Mouse (Mus musculus) retina, postnatal 1 day (tissue): ENCODE data around the gene Nup62.

Experiments
- DNase-seq: peaks from one replicate; pipeline ENCODE4 v3.0.0-alpha.2; 2012

Nup62 gene

DNA sequence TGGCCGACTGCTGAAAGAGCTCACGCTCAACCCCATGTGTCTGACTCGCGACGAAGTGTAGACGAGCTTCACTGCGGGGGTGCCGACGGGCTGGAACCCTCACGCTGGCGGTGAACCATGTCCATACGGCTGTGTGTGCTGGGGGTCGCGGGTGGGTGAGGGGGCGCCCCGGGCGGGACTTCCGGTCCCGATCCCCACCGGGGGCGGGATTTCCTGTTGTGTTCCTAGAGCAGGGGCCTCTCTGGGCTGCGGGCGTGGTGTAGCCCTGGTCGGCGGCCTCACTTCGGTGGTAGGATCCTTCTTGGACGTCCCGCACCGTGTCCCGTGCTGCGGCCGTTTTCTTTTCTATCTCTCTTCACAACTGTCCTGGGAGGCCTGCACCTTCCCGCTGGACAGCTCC lies 34.3 kb downstream of the Nup62 start:
- DNase-seq, result peak; percentile 87

DNA sequence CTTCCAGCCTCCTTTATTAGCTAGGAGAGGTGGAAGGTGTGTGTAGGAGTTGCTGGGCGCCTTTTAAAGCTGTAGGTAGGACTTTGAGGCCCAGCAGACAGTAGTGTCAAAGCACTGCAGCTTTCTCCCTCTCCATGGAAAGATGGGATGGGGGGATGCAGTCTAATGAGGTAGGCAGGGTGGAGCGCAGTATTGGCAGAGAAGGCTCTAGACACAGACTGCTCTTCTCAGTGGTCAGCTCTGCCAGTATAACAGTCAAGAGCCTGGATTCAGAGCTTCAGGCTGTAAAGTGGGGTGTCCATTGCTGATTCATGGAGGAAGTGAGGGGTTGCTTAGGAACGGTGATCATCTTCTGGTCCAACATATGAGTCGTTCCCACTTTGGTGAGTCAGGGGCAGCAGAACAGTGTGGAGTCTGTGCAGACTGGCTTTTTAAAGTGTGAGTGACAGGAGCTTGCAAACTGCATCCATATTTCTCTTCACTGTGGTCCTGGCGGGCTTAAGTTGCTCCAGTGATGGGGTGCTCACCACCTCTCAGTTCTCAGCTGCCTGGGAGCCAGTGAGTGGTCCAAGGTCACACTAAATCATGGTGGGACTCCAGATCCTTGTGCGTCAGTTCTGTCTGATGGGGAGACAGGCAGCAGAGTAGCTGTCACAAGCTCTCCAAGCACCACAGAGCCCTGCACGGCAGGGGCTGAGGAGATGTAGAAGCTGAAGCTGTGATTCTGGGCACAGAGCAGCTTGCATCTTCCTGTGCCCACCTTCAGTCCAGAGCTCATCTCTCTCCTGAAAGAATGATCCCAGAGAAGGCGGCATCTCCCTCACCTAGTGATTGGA lies 35.1 kb downstream of the Nup62 start:
- no peak for DNase-seq

GRCm38 (mm10) chr7:44851625-44852234 lies 35.8 kb downstream of the Nup62 start:
- DNase-seq, result no peak

GRCm38 (mm10) chr7:44852259-44853027 lies 36.6 kb downstream of the Nup62 start:
- DNase-seq, result no peak

DNA sequence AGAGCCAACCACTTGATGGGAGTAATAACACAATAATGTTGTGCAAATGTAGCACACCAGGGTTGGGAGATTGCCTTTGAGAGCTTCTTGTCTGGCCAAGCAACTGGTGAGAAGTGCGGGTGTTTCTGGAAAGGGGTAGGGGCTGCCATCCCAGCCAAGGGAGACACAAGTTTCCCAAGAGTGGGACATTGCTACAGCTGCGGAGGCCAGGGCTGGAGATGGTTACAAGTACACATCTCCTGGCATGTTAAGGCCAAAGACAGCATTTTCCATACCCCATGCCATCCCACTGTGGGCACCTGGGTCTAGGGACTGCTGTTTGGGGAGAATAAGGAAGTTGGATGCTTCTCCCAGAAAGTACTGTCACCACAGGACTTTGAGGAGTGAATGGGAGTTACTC lies 37.2 kb downstream of the Nup62 start:
- DNase-seq, result no peak

DNA sequence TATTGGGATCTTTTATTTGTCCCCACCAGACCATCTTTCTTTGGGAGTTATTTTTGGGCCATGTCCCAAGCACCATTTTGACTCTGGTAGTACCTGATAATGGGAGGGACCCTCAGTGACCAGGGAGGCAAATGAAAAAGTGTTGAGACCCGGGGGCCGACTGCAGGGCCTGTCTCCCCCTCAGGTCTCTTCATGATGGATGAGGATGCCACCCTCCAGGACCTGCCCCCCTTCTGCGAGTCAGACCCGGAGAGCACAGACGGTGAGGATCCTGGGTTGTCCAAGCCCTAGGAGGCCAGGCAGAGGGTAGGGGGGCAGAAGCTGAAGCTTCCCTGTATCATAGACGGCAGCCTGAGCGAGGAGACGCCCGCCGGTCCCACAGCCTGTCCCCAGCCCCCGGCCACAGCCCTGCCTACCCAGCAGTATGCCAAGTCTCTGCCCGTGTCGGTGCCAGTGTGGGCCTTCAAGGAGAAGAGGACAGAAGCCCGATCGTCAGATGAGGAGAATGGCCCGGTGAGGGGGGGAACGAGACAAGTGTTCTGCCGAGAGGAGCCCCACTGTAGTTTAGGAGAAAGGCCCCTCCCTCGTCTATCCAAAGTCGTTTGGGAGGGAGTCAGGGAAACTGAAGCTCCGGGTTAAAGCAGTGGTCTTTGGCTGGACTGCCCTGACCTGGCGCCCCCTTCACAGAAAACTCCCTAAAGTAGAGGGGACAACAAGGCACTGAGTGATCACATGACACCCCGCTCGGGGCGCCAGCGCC lies 37.9 kb downstream of the Nup62 start:
- DNase-seq, result no peak

DNA sequence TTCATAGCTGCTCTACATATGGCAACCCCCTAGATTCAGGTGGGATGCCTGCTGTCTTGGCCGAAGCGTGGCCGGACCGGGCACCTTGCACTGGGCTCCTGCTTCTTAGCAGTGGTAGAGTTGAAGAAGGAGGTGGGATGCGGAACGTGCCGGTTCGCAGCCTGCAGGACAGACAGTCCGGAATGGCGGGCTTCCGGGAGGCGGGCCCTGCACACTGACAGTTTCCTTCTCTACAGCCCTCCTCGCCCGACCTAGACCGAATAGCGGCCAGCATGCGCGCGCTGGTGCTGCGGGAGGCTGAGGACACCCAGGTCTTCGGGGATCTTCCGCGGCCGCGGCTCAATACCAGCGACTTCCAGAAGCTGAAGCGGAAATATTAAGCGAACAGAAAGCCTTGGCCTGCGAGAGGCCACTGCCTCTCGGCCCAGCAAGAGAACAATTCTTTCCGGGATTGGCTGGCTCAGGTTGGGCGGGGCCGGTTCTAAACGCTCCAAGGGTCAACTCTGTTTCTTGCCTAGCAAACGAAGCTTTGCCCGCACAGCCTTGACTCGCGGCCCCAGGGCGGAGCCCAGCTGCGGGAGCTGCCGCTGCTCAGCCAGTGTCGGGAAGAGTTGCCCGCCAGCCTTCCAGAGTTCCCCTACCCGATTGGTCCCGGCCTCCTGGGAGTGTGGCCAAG lies 38.6 kb downstream of the Nup62 start:
- peak; percentile 83 for DNase-seq

- DNase-seq, result no peak
Observed at GRCm38 (mm10) chr7:44855036-44855435, 39.1 kb downstream of the Nup62 start.

DNA sequence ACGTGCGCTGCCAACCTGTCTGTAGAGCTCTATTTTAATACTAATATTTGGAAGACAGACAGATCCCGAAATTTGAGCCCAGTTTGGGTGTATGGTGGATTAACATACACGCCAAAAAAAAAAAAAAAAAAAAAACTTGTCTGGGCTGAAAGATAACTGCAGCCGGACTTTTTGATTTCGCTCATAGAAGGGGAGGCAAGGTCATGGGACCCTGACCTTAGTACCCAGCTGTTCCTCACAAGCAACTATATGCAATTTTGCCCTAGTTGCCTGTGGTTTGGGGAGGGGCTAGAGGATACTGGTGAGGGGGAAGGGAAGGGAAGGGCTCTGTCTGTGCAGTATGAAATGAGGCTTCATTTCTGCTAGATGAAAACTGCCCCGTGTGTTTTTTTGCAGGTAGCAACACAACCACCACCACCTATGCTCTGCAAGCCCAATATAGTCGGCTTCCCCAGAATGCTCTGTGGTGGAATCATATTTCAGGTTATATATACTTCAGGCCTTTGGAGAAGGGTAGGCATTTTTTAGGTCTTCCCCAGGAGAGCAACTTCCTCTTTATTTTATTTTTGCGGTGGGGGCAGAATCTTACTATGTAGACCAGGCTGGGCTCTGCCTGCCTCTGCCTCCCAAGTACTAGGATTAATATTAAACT lies 40.5 kb downstream of the Nup62 start:
- DNase-seq, result no peak

DNA sequence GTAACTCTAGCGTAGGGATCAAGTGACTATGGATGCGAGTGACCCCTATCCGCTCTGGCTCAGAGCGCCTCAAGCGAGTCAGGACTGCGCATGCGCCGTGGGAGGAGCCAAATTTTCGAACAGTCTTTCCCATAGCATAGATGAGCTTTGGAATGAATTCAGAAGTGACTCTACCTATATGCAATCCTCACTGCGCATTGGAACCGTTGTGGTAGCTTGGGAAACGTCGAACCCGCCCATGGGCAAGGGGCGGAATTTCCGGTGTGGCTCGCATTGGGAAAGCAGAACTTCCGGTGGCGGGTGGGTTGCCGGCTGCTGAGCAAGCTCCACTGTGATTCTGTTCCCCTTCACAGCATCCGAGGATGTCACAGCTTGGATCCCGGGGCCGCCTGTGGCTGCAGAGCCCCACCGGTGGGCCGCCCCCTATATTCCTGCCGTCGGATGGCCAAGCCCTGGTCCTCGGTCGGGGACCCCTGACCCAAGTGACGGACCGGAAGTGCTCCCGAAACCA lies 41.2 kb downstream of the Nup62 start, which contains the start of gene Pnkp:
Pnkp (plus strand) TSS at position 98 of the 511 bp plus-strand sequence.
- DNase-seq, result peak; percentile 92

GRCm38 (mm10) chr7:44857905-44858304 lies 42.0 kb downstream of the Nup62 start:
- no peak for DNase-seq

DNA sequence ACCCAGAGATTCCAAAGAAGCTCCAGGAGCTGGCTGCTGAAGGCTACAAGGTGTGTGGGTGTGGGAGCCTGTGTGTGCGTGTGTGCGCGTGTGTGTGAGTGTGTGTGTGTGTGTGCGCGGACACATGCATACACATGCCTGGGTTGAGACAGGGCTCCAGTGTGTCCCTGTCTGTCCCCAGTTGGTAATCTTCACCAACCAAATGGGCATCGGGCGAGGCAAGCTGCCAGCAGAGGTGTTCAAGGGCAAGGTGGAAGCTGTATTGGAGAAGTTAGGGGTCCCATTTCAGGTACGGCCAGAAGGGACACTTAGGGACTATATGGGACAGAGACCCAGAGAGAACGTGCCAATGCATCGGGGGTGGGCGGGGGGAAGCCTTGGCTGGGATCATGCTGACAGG lies 44.0 kb downstream of the Nup62 start:
- DNase-seq, result no peak

DNA sequence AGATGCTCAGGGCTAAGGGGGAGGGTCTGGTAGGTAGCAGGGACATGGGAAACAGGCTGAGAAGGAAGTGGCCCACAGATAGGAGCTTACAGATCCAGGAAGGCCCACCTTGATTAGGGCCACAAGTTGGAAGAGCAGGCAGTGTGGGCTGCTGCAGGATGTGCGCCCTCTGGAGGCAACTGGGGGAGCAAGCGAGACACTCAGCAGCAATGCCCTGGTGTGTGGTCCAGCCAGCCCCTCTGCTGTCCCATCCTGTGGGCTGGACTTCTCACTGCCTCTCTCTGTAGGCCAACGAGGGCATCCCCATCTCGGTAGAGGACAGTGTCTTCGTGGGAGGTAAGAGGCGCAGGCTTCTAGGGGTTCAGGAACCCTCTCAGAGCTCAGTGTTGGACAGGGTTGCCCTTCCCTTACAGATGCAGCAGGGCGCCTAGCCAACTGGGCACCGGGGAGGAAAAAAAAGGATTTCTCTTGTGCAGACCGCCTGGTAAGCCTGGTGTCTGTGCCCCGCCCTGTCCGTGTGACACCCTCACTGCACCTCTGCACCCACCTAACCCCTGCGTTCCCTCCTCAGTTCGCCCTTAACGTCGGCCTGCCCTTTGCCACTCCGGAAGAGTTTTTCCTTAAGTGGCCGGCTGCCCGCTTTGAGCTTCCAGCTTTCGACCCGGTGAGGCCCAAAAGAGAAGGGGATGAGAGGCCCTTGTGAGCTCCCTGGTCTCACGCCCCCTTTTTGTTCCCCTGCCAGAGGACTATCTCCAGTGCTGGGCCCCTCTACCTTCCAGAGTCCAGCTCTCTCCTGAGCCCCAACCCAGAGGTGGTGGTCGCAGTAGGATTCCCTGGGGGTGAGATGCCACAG lies 44.9 kb downstream of the Nup62 start:
- peak; percentile 88 for DNase-seq

GRCm38 (mm10) chr7:44861429-44861816 lies 45.5 kb downstream of the Nup62 start:
- DNase-seq, result no peak

- DNase-seq, result no peak
Observed at GRCm38 (mm10) chr7:44862434-44862833, 46.5 kb downstream of the Nup62 start.

- no peak for DNase-seq
Observed at GRCm38 (mm10) chr7:44863210-44863609, 47.3 kb downstream of the Nup62 start.

DNA sequence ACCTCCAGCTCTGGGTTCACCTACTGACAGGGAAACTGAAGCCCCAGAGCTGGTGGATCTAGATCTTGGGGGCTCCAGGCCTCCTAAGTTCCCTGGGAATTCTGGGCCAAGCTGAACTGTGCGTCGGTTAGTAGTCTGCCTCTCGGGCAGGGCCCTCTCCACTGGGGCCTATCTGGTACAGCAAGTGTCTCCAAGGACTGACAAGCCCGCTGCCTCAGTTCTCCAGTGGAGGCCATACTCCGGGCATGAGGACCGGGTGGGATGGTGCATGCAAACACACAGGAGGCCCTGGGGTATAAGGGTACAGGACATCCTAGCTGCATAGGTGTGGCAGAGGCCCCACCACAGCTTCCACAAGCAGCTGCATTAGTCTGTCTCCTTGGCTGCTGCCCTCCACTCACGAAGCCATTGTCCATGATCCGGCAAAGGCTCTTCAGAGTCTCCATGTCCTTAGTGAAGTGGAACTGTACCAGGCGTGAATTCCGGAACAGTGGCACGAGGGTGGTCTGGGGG lies 48.1 kb downstream of the Nup62 start:
- DNase-seq, result no peak

DNA sequence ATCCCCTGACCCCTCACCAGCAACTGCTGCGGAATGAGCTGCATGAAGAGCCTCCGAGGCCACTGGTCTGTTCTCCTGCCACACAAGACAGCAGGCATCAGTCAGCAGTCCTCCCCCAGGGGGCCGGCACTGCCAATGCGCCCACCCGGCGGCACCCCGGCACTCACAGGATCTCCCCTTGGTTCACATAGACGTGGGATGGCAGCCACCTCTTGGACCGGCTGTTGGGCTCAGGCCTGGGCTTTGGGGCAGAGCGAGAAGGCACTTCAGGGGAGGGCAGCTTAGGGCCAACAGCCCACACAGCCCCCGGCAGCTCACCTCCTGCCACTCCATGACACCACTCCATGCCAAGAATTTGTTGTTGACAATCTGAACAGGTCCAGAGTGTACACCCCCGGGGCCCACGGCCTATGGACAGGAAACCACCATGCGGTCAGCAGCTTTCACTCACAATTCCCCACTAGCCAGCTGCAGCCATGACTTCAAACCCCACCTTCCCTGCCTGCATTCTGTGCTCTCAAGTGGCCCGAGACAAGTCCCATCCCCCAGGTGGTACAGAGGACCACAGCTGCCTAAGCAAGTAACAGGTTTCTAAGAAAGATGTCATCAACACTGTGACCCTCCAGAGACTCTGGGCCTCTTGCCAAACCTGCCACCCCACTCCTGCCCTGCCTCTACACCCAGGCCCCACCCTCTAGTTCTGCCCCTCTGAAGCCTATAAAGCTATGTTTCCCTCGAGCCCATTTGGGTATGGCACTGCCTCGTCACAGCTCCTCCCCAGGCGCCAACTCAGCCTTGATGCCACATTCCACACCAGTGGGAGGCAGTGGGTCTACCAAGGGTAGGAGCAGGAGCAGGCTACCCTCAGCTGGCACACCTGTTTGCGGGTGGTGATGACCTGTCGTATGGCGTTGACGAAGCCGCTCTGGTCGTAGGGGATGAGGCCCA lies 49.0 kb downstream of the Nup62 start:
- DNase-seq, result no peak
